In the genomic region with DNA sequence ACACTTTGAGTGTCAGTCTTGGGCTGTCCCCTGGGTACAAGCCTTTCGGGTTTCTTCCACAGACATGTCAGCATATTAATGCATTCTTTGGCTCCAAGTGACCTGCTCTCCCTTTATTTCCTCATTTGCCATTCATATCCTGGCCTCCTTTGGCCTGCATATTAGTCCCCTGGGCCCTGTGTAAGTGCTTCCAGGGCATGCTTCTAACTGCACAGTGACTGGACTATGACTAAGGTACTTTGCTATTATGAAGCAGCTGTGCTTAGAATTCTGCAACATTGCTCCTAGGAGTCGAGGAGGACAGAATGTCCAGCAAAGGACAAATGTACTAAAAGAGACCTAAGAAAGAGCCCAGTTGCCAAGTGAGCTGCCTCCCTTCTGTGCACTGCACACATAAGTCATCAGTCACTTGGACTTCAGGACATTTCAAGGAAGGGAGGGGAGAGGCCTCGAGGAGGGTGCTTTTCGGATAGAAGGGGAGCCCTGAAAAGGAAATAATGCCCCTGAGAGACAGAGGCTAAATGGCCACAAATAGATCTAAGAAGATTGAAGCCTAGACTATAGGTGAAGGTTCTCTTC, we compare ENCODE assay signal across 16 mouse cellular contexts.
DNase-seq lines count a peak whose midpoint lies in the region; ATAC-seq and TF ChIP-seq lines count a peak whose summit lies in the region.
"Had no signal": no experiment of that assay in that cellular context is flagged by ENCODE, and none has a peak within 500 bp of the region (broad histone marks: within the 10 kb centered on the region; RNA-seq: fewer than 3 reads in every experiment).

No protein-coding gene starts in this region.

- no peaks in the 10 kb centered on the region for H3K9me3 ChIP-seq in kidney, embryonic 16.5 days (ENCODE audit: low read length)
- H3K9me3 ChIP-seq: embryonic facial prominence, embryonic 15.5 days; limb, embryonic 13.5 days; stomach, embryonic 15.5 days had no signal

- no peak overlapping the region for H3K4me3 ChIP-seq in gastrocnemius, adult 2 months
- H3K4me3 ChIP-seq in kidney, embryonic 16.5 days (ENCODE audit: low read length) = no peak overlapping the region
- H3K4me3 ChIP-seq: embryonic facial prominence, embryonic 15.5 days; limb, embryonic 13.5 days; stomach, embryonic 15.5 days had no signal

- no peak overlapping the region for H3K9ac ChIP-seq in kidney, embryonic 16.5 days (replicated peaks; ENCODE audit: low read length)
- H3K9ac ChIP-seq: embryonic facial prominence, embryonic 15.5 days; limb, embryonic 13.5 days; lung, embryonic 14.5 days; stomach, embryonic 15.5 days had no signal

- intact Hi-C loops in gastrocnemius, adult 2 months (cut with DNase I) = no loop called here

- no peaks in the 10 kb centered on the region for H3K36me3 ChIP-seq in kidney, embryonic 16.5 days (ENCODE audit: insufficient read depth, low read length)
- H3K36me3 ChIP-seq: embryonic facial prominence, embryonic 15.5 days; limb, embryonic 13.5 days; stomach, embryonic 15.5 days had no signal

- ATAC-seq in kidney, embryonic 16.5 days (ENCODE audit: low FRiP score, low TSS enrichment) = 0 out of 2 replicates have a peak, but pooled peaks have one; percentile 6
- no peak for ATAC-seq in erythroblast, adult 5-6 weeks (replicated peaks; ENCODE audit: low FRiP score, poor library complexity, severe bottlenecking)
- ATAC-seq: activated CD4-positive, CD25-positive, alpha-beta regulatory T cell, adult 4 months; intestine, embryonic 16.5 days had no signal

- no peak overlapping the region for H3K4me2 ChIP-seq in kidney, embryonic 16.5 days (replicated peaks; ENCODE audit: low read depth, low read length)
- H3K4me2 ChIP-seq: embryonic facial prominence, embryonic 15.5 days; limb, embryonic 13.5 days; lung, embryonic 14.5 days; stomach, embryonic 15.5 days had no signal

- WGBS in kidney, embryonic 16.5 days = 54% methylated on average over 4 of the region's 4 CpGs

- H3K4me1 ChIP-seq in kidney, embryonic 16.5 days (ENCODE audit: insufficient read depth, low read length) = 0 out of 2 replicates have a peak, but pooled peaks cover 4% of the 10 kb centered on the region
- H3K4me1 ChIP-seq: embryonic facial prominence, embryonic 15.5 days; stomach, embryonic 15.5 days had no signal

- peak; percentile 20 for DNase-seq in gastrocnemius, adult 2 months
- DNase-seq in gastrocnemius, postnatal 10 days = no peak
- DNase-seq in NIH3T3 (ENCODE audit: low read depth) = peak; percentile 41
- DNase-seq in gastrocnemius, postnatal 25 days = peak; percentile 48
- DNase-seq in thymus, postnatal 25 days = no peak
- DNase-seq in urinary bladder, postnatal 10 days (ENCODE audit: low spot score) = no peak
- DNase-seq: lung, embryonic 14.5 days; right cerebral cortex, postnatal 25 days; thymus, postnatal 4 days had no signal

- no peaks in the 10 kb centered on the region for H3K27me3 ChIP-seq in kidney, embryonic 16.5 days (ENCODE audit: insufficient read depth, low read length)
- H3K27me3 ChIP-seq: embryonic facial prominence, embryonic 15.5 days; limb, embryonic 13.5 days; stomach, embryonic 15.5 days had no signal

- TF ChIP-seq CTCF in gastrocnemius, adult 2 months (IDR thresholded peaks at IDR 0.05) = no peak

- no peak overlapping the region for H3K27ac ChIP-seq in gastrocnemius, adult 2 months
- no peak overlapping the region for H3K27ac ChIP-seq in kidney, embryonic 16.5 days (ENCODE audit: low read length)
- H3K27ac ChIP-seq: embryonic facial prominence, embryonic 15.5 days; limb, embryonic 13.5 days; stomach, embryonic 15.5 days had no signal

Comparison
In these comparisons a context has a peak if more than half of its experiments do, and no peak if none do; other contexts are left out.
1. DNase-seq: peak in gastrocnemius, adult 2 months (single experiment), NIH3T3 (single experiment) and gastrocnemius, postnatal 25 days (single experiment); none in gastrocnemius, postnatal 10 days (single experiment), thymus, postnatal 25 days (single experiment) and urinary bladder, postnatal 10 days (single experiment).